Mouse (Mus musculus) leukemia stem cell, adult 10-12 weeks (primary cell): ENCODE data around the gene Sh3yl1. TPM values are rescaled to one million over a fixed set of nuclear protein-coding genes. Genes with fewer than 3 reads are reported as not detected.

Source experiments
- polyA plus RNA-seq: library from polyadenylated mRNA; stranded (reverse); fragments of >175 nt; gene quantifications from 2 replicates; pipeline ENCODE4 v1.2.3, GENCODE M21; 2012; ENCODE audit warnings: low replicate concordance

Sh3yl1 gene
- polyA plus RNA-seq, result 0.82 and 1.2 TPM in 2 replicates

DNA sequence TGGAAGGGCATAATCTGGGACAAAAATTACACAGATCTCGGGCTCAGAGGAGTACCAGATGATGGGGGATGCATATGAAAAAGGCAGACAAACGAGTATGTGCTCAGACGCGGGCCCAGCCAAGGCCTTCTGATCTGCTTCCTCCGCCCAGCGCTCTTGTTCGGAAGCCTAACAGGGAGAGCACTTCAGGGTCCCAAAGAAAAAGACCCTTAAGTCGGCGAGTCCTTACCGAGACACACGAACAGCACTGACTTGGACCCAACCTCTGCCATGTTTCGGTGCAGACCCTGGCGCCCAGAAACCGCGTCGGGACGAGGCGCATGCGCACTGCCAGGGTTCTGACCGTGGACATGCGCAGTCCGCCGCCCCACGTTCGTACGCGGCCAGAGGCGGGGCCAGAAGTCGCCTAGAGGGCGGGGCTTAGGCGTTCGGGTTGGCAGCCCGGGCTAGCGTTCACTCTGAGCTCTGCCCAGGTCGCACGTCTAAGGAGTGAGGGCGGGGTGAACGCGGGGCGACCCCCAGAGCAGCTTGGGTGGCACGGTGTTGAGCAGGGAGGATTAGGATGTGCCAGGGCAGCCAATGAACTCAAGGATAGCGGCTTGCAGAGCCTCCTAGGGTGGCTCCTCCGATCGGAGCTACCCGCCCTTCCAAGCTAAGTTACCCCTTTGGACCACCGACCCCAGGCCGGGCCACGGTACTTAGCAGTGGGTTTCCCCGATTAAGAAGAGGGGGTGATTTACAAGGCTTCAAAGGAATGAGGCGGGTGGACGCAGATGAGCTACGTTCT lies at the start of gene Sh3yl1, which contains the start of gene Acp1:
TSS of gene Sh3yl1 (plus strand) at position 408 of the 787 bp plus-strand sequence.
TSS of gene Acp1 (minus strand) at position 329 of the 787 bp plus-strand sequence.

DNA sequence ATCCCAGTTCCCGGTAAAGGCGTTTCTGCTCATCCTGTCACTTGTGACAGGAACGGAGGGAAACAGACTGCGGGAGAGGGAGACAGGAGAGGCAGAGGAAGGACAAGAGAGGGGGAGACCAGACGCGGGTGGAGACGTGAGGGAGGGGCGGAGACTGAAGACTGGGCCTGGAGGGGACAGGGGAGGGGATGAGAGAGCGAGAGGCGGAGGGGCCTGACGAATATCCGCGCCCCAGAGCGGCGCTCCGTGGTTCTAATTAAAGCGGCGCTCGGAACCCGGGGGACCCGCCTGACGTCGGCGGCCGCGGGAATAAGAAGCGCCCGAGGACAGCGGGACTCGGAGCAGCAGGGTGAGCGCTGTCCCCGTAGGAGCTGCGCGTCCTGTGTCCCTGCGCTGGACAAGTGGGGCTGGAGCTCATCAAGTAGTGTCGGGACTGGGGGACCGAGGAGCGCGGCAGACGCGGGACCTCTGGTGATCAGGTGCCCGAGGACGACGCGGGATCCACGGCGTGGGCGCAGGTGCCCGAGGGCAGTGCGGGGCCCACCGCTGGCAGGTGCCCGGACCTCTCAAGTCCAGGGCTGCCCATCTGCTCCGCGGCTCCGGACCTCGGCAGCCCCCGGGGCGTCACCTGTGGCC lies 27.4 kb upstream of the Sh3yl1 start, which contains the start of gene Alkal2:
TSS of gene Alkal2 (plus strand) at position 337 of the 636 bp plus-strand sequence.

Other genes starting within 250 kb of the Sh3yl1 start
- not detected in 2 replicates for gene Alkal2, start 27.3 kb upstream of the Sh3yl1 start, polyA plus RNA-seq
- gene Acp1, start 79 bp upstream of the Sh3yl1 start, polyA plus RNA-seq, result 0.61 and 3.4 TPM in 2 replicates
- 0.13 TPM in 1 of 2 replicates, not detected in the other for gene Fam110c, start 162.2 kb downstream of the Sh3yl1 start, polyA plus RNA-seq